Mouse (Mus musculus) retina, adult 2 months (tissue): Measurements from ENCODE around the gene Copg1.
"Not testable (repeated sequence)": the region's sequence is repeated elsewhere in the genome, so short reads cannot be mapped to it uniquely, and the experiment has no call there.

Experiments
- DNase-seq: peaks from one replicate; pipeline ENCODE4 v3.0.0-alpha.2; 2012; ENCODE audit warnings: low read depth, low spot score

The Copg1 gene

GRCm38 (mm10) chr6:87875562-87875961 lies 12.1 kb upstream of the Copg1 start:
- no peak for DNase-seq

- no peak for DNase-seq
Observed at GRCm38 (mm10) chr6:87876068-87876643, 11.5 kb upstream of the Copg1 start.

GRCm38 (mm10) chr6:87879010-87879409 lies 8.6 kb upstream of the Copg1 start:
- no peak for DNase-seq

GRCm38 (mm10) chr6:87879628-87880027 lies 8.0 kb upstream of the Copg1 start:
- DNase-seq: no peak

GRCm38 (mm10) chr6:87882221-87882620 lies 5.4 kb upstream of the Copg1 start:
- DNase-seq: no peak

GRCm38 (mm10) chr6:87882816-87883215 lies 4.8 kb upstream of the Copg1 start:
- DNase-seq: no peak

GRCm38 (mm10) chr6:87886721-87887120 lies 893 bp upstream of the Copg1 start:
- DNase-seq: no peak

- DNase-seq: no peak
Observed at GRCm38 (mm10) chr6:87893931-87894330, 6.3 kb downstream of the Copg1 start.

- DNase-seq: no peak
Observed at GRCm38 (mm10) chr6:87898028-87898427, 10.4 kb downstream of the Copg1 start.

GRCm38 (mm10) chr6:87906632-87907031 lies 19.0 kb downstream of the Copg1 start:
- no peak for DNase-seq

GRCm38 (mm10) chr6:87909181-87909580 lies 21.6 kb downstream of the Copg1 start:
- no peak for DNase-seq

GRCm38 (mm10) chr6:87911559-87911958 lies 23.9 kb downstream of the Copg1 start:
- DNase-seq: no peak

- DNase-seq: peak; percentile 60
Observed at GRCm38 (mm10) chr6:87913661-87914325, 26.2 kb downstream of the Copg1 start, which contains the start of gene Hmces. Gene Hmces, plus strand, starts transcription at chr6:87913935.

- DNase-seq: no peak
Observed at GRCm38 (mm10) chr6:87914326-87915102, 26.9 kb downstream of the Copg1 start.

GRCm38 (mm10) chr6:87915939-87916338 lies 28.3 kb downstream of the Copg1 start:
- DNase-seq: no peak

- DNase-seq: no peak
Observed at GRCm38 (mm10) chr6:87921201-87921600, 33.6 kb downstream of the Copg1 start.

GRCm38 (mm10) chr6:87923624-87924023 lies 36.0 kb downstream of the Copg1 start:
- DNase-seq: no peak

GRCm38 (mm10) chr6:87935037-87935436 lies 47.4 kb downstream of the Copg1 start:
- DNase-seq: no peak

GRCm38 (mm10) chr6:87937178-87937788 lies 49.7 kb downstream of the Copg1 start:
- no peak for DNase-seq

- no peak for DNase-seq
Observed at GRCm38 (mm10) chr6:87938941-87939340, 51.3 kb downstream of the Copg1 start.

- no peak for DNase-seq
Observed at GRCm38 (mm10) chr6:87942179-87942578, 54.6 kb downstream of the Copg1 start.

- DNase-seq: not testable (repeated sequence)
Observed at GRCm38 (mm10) chr6:87962457-87962856, 74.8 kb downstream of the Copg1 start.
